Mouse (Mus musculus) limb, embryonic 10.5 days (tissue): ENCODE measurements at regions not wholly inside any gene's neighbourhood (a gene's known extent, or its start where the extent isn't known, plus 50 kb on each side); places are given as distances from the start of the nearest gene placed in this dataset.

ENCODE experiments used
- DNase-seq: peaks from one replicate; pipeline ENCODE4 v3.0.0-alpha.2; 2017; ENCODE audit warnings: low spot score
- H3K27ac ChIP-seq: fragments of 300-500 bp; sonication (generic); 2 replicates; pipeline ENCODE4 v1.5.1; 2016; ENCODE audit warnings: mild to moderate bottlenecking
- H3K27me3 ChIP-seq: fragments of 300-500 bp; sonication (generic); 2 replicates; pipeline ENCODE4 v1.6.1; 2016; ENCODE audit warnings: low read depth, mild to moderate bottlenecking; ENCODE audit not compliant: poor library complexity, severe bottlenecking
- H3K36me3 ChIP-seq: fragments of 300-500 bp; sonication (generic); 2 replicates; pipeline ENCODE4 v1.6.1; 2016; ENCODE audit warnings: mild to moderate bottlenecking, moderate library complexity
- H3K4me1 ChIP-seq: fragments of 300-500 bp; sonication (generic); 2 replicates; pipeline ENCODE4 v1.6.1; 2016
- H3K4me3 ChIP-seq: fragments of 300-500 bp; sonication (generic); 2 replicates; pipeline ENCODE4 v1.5.1; 2016; ENCODE audit warnings: mild to moderate bottlenecking, moderate library complexity
- H3K9me3 ChIP-seq: fragments of 300-500 bp; sonication (generic); replicated peaks from 2 replicates; pipeline ENCODE4 v1.6.1; 2016; ENCODE audit warnings: mild to moderate bottlenecking
- WGBS: fragments of 180-500 bp; shearing (Covaris S2); methylation state at CpG from one replicate; pipeline ENCODE4 v1.1.7; 2016; 5-methylcytosine and 5-hydroxymethylcytosine counted together

DNA sequence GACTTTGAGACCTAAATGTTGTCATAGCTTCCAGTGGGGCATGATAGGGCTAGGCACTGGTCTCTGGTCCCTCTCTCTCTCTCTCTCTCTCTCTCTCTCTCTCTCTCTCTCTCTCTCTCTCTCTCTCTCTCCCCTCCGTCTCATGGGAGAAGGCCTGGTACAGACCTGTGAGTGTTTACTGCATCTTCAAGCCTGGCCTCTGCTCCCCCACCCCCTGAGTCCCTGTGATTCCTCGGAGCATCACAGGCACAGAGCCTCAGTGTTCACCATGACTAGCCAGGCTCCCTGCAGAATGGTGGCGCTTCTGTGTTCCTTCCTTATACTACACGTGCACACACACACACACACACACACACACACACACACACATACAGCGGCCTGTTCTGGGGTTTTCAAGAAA lies 94.6 kb upstream of the Ankrd55 start:
- peaks cover 18% of the 10 kb centered on the region for H3K4me1 ChIP-seq
- 0 out of 2 replicates have a peak, but pooled peaks cover 3% of the 10 kb centered on the region for H3K27me3 ChIP-seq
- no peaks in the 10 kb centered on the region for H3K36me3 ChIP-seq
- no peak overlapping the region for H3K4me3 ChIP-seq
- no peaks in the 10 kb centered on the region for H3K9me3 ChIP-seq
- no peak overlapping the region for H3K27ac ChIP-seq
- no peak for DNase-seq
- 79% methylated on average over 5 of the region's 5 CpGs for WGBS

DNA sequence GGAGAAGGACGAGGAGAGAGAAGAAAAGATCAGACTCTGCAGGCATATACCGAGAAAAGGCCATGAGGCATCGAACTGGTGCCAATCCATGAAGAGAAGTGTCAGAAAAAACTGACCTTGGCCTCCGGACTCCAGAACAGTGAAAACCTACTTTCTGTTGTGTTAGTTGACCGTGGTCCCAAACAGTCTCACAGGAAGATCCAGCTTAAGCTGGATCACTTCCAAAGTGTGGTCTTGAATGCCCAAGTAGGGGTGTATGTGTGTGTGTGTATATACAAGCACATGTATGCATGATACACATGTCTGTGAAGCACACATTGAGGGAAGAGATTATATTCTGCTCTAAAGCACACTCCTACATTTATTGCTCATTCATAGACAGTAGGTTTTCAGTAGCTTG lies 93.3 kb upstream of the Ankrd55 start:
- WGBS: 91% methylated on average over 5 of the region's 5 CpGs
- Histone ChIP-seq H3K9me3 (no peaks in the 10 kb centered on the region), H3K27me3 (0 out of 2 replicates have a peak, but pooled peaks cover 3% of the 10 kb centered on the region), H3K27ac (no peak overlapping the region), H3K4me3 (no peak overlapping the region), H3K4me1 (peaks cover 18% of the 10 kb centered on the region), H3K36me3 (no peaks in the 10 kb centered on the region)
- DNase-seq: no peak

DNA sequence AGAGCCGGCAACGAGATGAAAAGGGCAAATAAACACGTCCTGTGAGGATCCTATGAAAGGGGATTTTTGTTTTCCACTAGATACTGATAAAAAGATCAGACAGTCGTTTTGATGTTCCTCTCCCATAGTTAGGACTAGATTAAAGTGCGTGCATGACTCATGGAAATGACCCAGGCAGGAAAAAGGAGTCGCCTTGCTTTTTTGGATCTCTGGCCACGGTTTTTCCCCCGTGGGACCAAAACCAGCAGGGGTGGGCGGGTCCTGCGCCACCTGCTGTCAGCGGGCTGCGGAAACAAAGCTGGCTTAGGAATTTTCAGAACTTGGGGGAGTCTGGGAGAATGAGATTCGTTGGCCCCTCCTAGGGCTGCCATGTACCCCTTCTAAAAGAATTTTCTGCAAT lies 91.5 kb upstream of the Ankrd55 start:
- H3K27ac ChIP-seq: no peak overlapping the region
- peak overlapping the region; percentile 25; the same call in 1 of the 2 replicates for H3K4me3 ChIP-seq
- WGBS: 17% methylated on average over 13 of the region's 13 CpGs

DNA sequence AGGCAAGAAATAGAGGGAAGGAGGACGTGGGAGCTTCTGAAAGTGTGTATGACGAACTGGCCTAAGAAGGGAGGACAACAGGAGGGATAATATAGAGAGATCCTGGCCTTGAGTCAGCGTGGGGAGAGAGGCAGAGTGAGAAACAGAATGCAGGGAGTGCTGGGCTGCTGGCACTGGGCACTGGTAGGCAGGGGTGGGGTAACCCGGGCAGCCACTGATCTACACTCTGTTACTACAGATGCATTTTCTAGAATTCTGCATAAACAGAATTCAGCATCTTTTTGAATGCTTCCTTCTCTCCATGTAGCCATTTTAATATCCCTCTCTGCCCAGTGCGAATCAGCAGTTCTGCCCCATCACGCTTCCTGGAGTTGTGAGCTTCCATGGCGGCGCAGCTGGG lies 84.5 kb upstream of the Ankrd55 start:
- 88% methylated on average over 8 of the region's 8 CpGs for WGBS
- no peaks in the 10 kb centered on the region for H3K27me3 ChIP-seq
- H3K4me1 ChIP-seq: peaks cover 9% of the 10 kb centered on the region; the same call in 1 of the 2 replicates
- DNase-seq: no peak
- H3K27ac ChIP-seq: no peak overlapping the region
- H3K36me3 ChIP-seq: no peaks in the 10 kb centered on the region
- no peaks in the 10 kb centered on the region for H3K9me3 ChIP-seq
- H3K4me3 ChIP-seq: no peak overlapping the region

More for the DNA sequence above, 91.5 kb upstream of the Ankrd55 start:
- 0 out of 2 replicates have a peak, but pooled peaks cover 3% of the 10 kb centered on the region for H3K27me3 ChIP-seq
- DNase-seq: peak; percentile 57
- peaks cover 18% of the 10 kb centered on the region for H3K4me1 ChIP-seq
- H3K36me3 ChIP-seq: no peaks in the 10 kb centered on the region
- no peaks in the 10 kb centered on the region for H3K9me3 ChIP-seq

DNA sequence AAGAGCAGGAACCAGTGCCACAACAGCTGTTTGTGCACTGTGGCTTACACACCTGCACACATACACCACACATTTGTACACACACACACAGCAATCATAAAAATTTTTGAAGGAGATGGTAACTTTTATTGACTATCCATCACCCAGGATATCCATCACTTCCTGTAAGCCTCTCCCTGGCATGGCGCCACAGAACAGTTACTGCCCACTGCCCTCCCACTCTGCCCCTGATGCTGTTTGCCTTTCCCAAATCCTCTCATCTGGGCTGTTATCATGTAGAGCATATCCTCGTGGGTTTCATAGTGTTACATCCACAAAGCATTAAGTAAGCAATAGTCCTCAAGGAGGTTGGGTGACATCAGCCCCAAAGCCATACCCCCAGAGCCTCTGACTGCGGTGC lies 84.0 kb upstream of the Ankrd55 start:
- no peak for DNase-seq
- Histone ChIP-seq H3K36me3 (no peaks in the 10 kb centered on the region), H3K4me1 (peaks cover 9% of the 10 kb centered on the region; the same call in 1 of the 2 replicates), H3K27ac (no peak overlapping the region), H3K27me3 (no peaks in the 10 kb centered on the region), H3K9me3 (no peaks in the 10 kb centered on the region), H3K4me3 (no peak overlapping the region)
- 83% methylated on average over 3 of the region's 3 CpGs for WGBS

DNA sequence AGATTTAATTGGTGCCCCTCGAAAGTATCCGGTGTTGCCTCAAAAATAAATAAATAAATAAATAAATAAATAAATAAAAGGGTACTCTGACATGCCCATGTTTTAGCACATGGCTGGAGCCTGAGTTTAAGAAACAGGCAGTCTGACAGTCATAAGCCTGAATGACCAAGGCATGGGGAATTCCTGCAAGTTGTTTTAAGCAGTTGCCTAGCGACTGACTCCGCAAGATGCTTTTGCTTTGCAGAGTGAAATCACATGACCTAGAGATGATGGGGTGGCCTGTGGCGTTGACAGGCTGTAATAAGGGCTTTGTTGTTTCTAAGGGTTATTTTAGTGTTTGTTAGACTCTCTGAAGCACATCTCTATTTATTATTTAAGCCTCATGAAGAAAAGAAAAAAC lies 83.4 kb upstream of the Ankrd55 start:
- DNase-seq: no peak
- WGBS: 86% methylated on average over 5 of the region's 5 CpGs
- Histone ChIP-seq H3K4me1 (peaks cover 9% of the 10 kb centered on the region; the same call in 1 of the 2 replicates), H3K4me3 (no peak overlapping the region), H3K9me3 (no peaks in the 10 kb centered on the region), H3K36me3 (no peaks in the 10 kb centered on the region), H3K27me3 (no peaks in the 10 kb centered on the region), H3K27ac (no peak overlapping the region)

DNA sequence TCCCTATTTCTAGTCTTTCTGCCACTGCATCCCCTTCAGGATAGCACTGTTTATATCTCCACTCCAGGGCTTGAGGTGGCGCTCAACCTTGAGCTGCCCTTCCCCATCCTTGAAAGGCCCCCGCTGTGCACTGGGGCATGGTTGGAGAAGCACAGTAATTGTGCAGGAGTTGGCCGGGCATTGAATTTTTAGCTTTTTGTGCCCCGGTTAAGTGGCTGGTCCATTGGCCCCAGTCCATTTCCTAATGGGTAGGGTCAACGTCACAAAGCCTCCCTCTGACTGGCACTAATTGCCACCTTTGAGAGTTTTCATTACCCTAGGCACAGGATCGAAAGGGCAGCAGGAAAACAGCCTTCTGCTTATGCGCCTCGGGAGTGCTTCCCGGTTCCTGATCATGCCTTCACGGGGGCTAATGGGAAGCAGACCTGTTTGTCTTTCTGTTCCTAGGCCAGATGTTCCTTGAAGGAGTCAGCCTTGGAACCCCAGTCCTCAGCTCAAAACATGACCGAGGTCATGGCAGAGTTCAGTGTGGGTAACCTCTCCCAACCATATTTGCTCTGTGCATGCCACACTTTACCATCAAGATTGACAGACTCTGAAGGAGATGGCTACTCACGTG lies 80.5 kb upstream of the Ankrd55 start:
- Histone ChIP-seq H3K4me1 (peaks cover 10% of the 10 kb centered on the region; the same call in 1 of the 2 replicates), H3K27me3 (no peaks in the 10 kb centered on the region), H3K27ac (peak overlapping the region; percentile 19; the same call in 1 of the 2 replicates), H3K9me3 (no peaks in the 10 kb centered on the region), H3K4me3 (no peak overlapping the region), H3K36me3 (no peaks in the 10 kb centered on the region)
- 64% methylated on average over 12 of the region's 12 CpGs for WGBS
- DNase-seq: no peak

DNA sequence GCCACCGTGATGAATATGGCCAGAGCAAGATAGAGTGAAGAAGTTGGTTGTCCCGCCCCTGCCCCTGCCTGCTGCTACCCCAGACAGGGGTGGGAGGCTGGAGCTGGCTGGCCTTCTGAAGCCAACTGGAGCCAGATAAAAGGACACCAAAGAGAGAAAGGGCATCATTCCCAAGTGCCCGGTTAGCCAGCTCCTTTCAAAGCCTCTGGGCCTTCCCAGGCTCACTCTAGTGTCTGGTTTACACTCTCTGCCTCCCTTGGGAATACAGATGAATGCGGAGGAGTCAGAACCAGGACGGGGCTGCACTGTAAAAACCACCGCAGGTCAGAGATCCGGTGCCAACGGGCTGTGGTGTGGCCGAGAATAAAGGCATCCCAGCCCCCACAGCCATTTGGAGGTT lies 76.4 kb upstream of the Ankrd55 start:
- no peaks in the 10 kb centered on the region for H3K36me3 ChIP-seq
- 0 out of 2 replicates have a peak, but pooled peaks cover 4% of the 10 kb centered on the region for H3K27me3 ChIP-seq
- H3K27ac ChIP-seq: no peak overlapping the region
- H3K4me1 ChIP-seq: peaks cover 12% of the 10 kb centered on the region; the same call in 1 of the 2 replicates
- no peaks in the 10 kb centered on the region for H3K9me3 ChIP-seq
- DNase-seq: no peak
- no peak overlapping the region for H3K4me3 ChIP-seq
- 77% methylated on average over 9 of the region's 9 CpGs for WGBS

DNA sequence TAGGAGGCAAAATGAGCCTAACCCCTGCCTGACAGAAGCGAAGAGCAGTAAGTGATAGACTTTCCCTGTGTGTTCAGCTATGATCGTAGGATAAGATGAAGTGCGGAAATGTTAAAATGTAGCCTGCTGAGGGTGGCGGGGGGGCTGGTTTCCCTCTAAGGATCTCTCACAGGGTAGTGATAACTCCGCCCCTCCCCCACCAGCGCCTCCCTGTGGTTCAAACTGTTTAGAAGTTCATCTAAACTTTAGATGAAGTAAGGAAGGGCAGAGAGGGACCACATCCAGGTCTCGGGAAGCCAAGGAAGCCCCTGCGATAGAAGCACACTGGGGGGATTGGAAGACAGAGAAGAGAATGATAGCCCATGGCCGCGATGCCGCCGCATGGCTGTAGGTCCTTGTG lies 75.9 kb upstream of the Ankrd55 start:
- 80% methylated on average over 12 of the region's 12 CpGs for WGBS
- H3K9me3 ChIP-seq: no peaks in the 10 kb centered on the region
- H3K36me3 ChIP-seq: no peaks in the 10 kb centered on the region

DNA sequence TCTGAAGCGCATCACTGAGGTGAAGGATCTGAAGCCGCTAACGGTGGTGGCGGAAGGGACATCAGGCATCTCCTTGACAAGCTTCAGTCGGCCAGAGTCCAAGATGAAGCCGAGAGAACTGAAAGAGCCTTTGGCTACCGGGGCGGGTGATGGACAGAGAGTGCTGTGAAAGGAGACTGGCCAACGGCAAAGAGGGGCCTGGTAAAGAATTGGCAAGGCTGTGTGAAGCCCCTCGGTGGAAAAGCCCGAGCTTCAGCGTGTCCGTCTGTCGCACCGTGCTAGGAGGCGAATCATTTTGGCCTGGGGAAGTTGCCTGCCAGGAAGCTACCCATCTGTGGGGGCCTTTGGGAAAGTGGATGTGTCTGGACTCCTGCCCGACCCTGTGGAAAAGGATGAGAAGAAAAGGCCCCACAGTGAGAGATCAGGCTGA lies 74.6 kb upstream of the Ankrd55 start:
- 86% methylated on average over 17 of the region's 17 CpGs for WGBS
- no peak overlapping the region for H3K27ac ChIP-seq

More for the DNA sequence above, 75.9 kb upstream of the Ankrd55 start:
- H3K27me3 ChIP-seq: 0 out of 2 replicates have a peak, but pooled peaks cover 4% of the 10 kb centered on the region
- no peak overlapping the region for H3K4me3 ChIP-seq
- DNase-seq: no peak
- H3K4me1 ChIP-seq: peaks cover 11% of the 10 kb centered on the region; the same call in 1 of the 2 replicates
- no peak overlapping the region for H3K27ac ChIP-seq

DNA sequence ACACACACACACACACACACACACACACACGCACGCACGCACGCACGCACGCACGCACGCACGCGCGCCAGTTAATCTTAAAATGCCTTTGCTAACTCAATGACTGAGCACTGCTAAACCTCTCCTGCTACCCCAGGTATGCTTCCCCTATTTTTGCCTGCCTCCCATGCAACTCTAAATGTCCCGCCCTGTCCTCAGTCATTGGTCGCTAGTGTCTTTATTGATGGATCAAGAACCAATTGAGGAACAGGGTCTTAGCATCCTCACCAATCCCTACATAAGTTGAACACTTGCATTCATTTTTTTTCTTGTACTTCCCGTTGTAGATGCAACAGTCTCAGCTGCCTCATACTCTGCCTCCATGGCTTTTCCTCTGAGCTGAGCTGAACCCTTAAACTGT lies 72.2 kb upstream of the Ankrd55 start:
- no peak for DNase-seq
- no peak overlapping the region for H3K27ac ChIP-seq
- H3K9me3 ChIP-seq: no peaks in the 10 kb centered on the region
- no peaks in the 10 kb centered on the region for H3K36me3 ChIP-seq
- WGBS: 96% methylated on average over 14 of the region's 14 CpGs
- H3K4me3 ChIP-seq: no peak overlapping the region
- 0 out of 2 replicates have a peak, but pooled peaks cover 3% of the 10 kb centered on the region for H3K4me1 ChIP-seq
- 0 out of 2 replicates have a peak, but pooled peaks cover 4% of the 10 kb centered on the region for H3K27me3 ChIP-seq

More for the DNA sequence above, 74.6 kb upstream of the Ankrd55 start:
- DNase-seq: no peak
- H3K36me3 ChIP-seq: no peaks in the 10 kb centered on the region
- H3K9me3 ChIP-seq: no peaks in the 10 kb centered on the region
- no peak overlapping the region for H3K4me3 ChIP-seq
- H3K27me3 ChIP-seq: 0 out of 2 replicates have a peak, but pooled peaks cover 4% of the 10 kb centered on the region
- H3K4me1 ChIP-seq: 0 out of 2 replicates have a peak, but pooled peaks cover 3% of the 10 kb centered on the region

DNA sequence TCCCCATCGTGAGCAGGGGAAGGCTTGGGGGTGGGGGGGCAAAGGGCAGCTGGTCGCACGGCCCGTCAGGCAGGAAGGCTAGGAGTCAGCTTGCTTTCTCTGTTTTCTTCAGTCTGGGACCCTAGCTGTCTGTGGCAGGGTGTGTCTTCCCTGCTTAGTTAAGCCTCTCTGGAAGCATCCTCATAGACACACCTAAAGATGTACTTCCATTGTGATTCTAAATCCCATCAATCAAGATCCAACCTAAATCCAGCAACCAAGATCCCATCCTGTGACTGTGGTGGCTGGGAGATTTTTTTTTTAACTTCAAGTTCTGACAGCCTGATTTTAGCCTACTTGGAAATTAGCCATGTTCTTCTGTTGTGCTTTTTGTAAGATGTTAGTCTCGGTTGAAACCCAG lies 69.9 kb upstream of the Ankrd55 start:
- 0 out of 2 replicates have a peak, but pooled peaks cover 4% of the 10 kb centered on the region for H3K27me3 ChIP-seq
- no peaks in the 10 kb centered on the region for H3K9me3 ChIP-seq
- 76% methylated on average over 5 of the region's 5 CpGs for WGBS
- no peaks in the 10 kb centered on the region for H3K4me1 ChIP-seq
- H3K4me3 ChIP-seq: no peak overlapping the region
- DNase-seq: no peak
- H3K27ac ChIP-seq: no peak overlapping the region
- H3K36me3 ChIP-seq: no peaks in the 10 kb centered on the region

DNA sequence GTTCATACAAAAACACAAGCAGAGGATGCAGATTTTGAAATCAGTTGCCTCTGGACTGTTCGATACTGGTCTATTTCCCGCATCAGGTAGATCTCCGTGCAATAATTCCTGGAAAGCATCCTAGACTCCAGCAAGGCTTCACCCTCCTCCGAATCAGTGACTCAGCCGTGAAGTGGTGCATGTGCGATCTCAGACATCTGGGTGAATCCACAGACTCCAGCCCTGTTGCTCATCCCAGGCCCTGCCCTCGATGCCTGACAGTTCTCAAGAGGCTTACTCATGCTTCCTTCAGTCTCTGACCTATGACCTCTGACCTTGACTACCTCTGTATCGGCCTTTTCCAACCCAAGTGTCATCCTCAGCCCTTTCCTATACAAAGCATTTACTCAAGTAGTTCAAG lies 68.1 kb upstream of the Ankrd55 start:
- H3K9me3 ChIP-seq: no peaks in the 10 kb centered on the region
- no peaks in the 10 kb centered on the region for H3K27me3 ChIP-seq
- H3K27ac ChIP-seq: no peak overlapping the region
- H3K4me3 ChIP-seq: no peak overlapping the region
- H3K36me3 ChIP-seq: no peaks in the 10 kb centered on the region
- WGBS: 86% methylated on average over 8 of the region's 8 CpGs
- H3K4me1 ChIP-seq: no peaks in the 10 kb centered on the region
- DNase-seq: no peak
